Mouse (Mus musculus) CH12.LX (cell line): ENCODE measurements at regions not wholly inside any gene's neighbourhood (a gene's known extent, or its start where the extent isn't known, plus 50 kb on each side); places are given as distances from the start of the nearest gene placed in this dataset.

Experiments used
- DNase-seq: peaks from one replicate; pipeline ENCODE4 v3.0.0-alpha.2; 2013; ENCODE audit errors: extremely low read depth
- H3K27ac ChIP-seq: 2 replicates; pipeline ENCODE4 v1.5.1; 2012; ENCODE audit warnings: low read depth, mild to moderate bottlenecking, control low read depth, moderate library complexity; ENCODE audit not compliant: insufficient read depth
- H3K27me3 ChIP-seq: replicated peaks from 2 replicates; pipeline ENCODE3; 2012; ENCODE audit warnings: inconsistent platforms
- H3K36me3 ChIP-seq, 2 experiments: replicated peaks in 1 of 2; 2 replicates each; pipeline versions ENCODE3 to v1.6.1; 2012; ENCODE audit warnings: inconsistent platforms in 1 of 2, low read length in 1 of 2, mild to moderate bottlenecking in 1 of 2, mixed read lengths in 1 of 2, moderate library complexity in 1 of 2; ENCODE audit not compliant: control insufficient read depth in 1 of 2, insufficient read depth in 1 of 2
- H3K4me1 ChIP-seq, 2 experiments: 2 replicates each; pipeline ENCODE4 v1.6.1; 2012; ENCODE audit warnings: inconsistent platforms in 1 of 2, moderate library complexity in 1 of 2; ENCODE audit not compliant: insufficient read depth in 2 of 2, control insufficient read depth in 1 of 2
- H3K4me2 ChIP-seq: 2 replicates; pipeline ENCODE4 v1.6.1; 2012; ENCODE audit warnings: low read depth, mild to moderate bottlenecking, control low read depth; ENCODE audit not compliant: poor library complexity, insufficient read depth, severe bottlenecking
- H3K4me3 ChIP-seq, 3 experiments: fragments of 150-350 bp in 1 of 3; sonication (generic) in 1 of 3; replicated peaks in 1 of 3; 2 replicates each; pipeline versions ENCODE3 to v1.5.1; 2011 to 2012; ENCODE audit warnings: low read depth in 2 of 3, low read length in 2 of 3, mild to moderate bottlenecking in 2 of 3, moderate library complexity in 2 of 3, control low read depth in 1 of 3, improper control_type of control experiment in 1 of 3, inconsistent platforms in 1 of 3, mixed read lengths in 1 of 3; ENCODE audit not compliant: poor library complexity in 1 of 3
- H3K79me2 ChIP-seq: replicated peaks from 2 replicates; pipeline ENCODE4 v1.6.1; 2012; ENCODE audit warnings: mild to moderate bottlenecking, moderate library complexity; ENCODE audit not compliant: control insufficient read depth, poor library complexity, insufficient read depth, severe bottlenecking; ENCODE audit errors: extremely low read depth
- H3K9ac ChIP-seq: 2 replicates; pipeline ENCODE4 v1.6.1; 2012; ENCODE audit warnings: low read depth, mild to moderate bottlenecking, control low read depth, moderate library complexity; ENCODE audit not compliant: insufficient read depth
- H3K9me3 ChIP-seq: replicated peaks from 2 replicates; pipeline ENCODE3; 2012; ENCODE audit warnings: low read length, inconsistent platforms, mixed read lengths
- CHD1 ChIP-seq: IDR thresholded peaks from 2 replicates; pipeline ENCODE4 v1.6.1; 2012; ENCODE audit warnings: low read depth, low read length, improper control_type of control experiment, inconsistent platforms
- CTCF ChIP-seq, 2 experiments: IDR thresholded peaks in 1 of 2; conservative IDR thresholded peaks in 1 of 2; 2 replicates each; pipeline ENCODE4 v1.5.1; 2011 to 2012; ENCODE audit warnings: low read depth in 2 of 2, low read length in 2 of 2, improper control_type of control experiment in 1 of 2, inconsistent platforms in 1 of 2, mild to moderate bottlenecking in 1 of 2, moderate library complexity in 1 of 2
- E2F4 ChIP-seq: IDR thresholded peaks from 2 replicates; pipeline ENCODE4 v1.6.1; 2011; ENCODE audit warnings: low read depth, low read length, improper control_type of control experiment; ENCODE audit not compliant: insufficient replicate concordance
- ELF1 ChIP-seq: IDR thresholded peaks from 2 replicates; pipeline ENCODE4 v1.6.1; 2014; ENCODE audit warnings: low read depth, mild to moderate bottlenecking, inconsistent platforms, low read length, improper control_type of control experiment
- EP300 ChIP-seq: IDR thresholded peaks from 2 replicates; pipeline ENCODE4 v1.6.1; 2011; ENCODE audit warnings: low read length, improper control_type of control experiment
- GABPA ChIP-seq: IDR thresholded peaks from 2 replicates; pipeline ENCODE4 v1.6.1; 2012; ENCODE audit warnings: low read depth, low read length, improper control_type of control experiment, inconsistent platforms; ENCODE audit not compliant: insufficient replicate concordance
- HCFC1 ChIP-seq: IDR thresholded peaks from 2 replicates; pipeline ENCODE4 v1.6.1; 2012; ENCODE audit warnings: low read depth, mild to moderate bottlenecking, inconsistent platforms, low read length, improper control_type of control experiment
- IRF4 ChIP-seq: IDR thresholded peaks from 2 replicates; pipeline ENCODE4 v1.6.1; 2014; ENCODE audit warnings: low read depth, mild to moderate bottlenecking, inconsistent platforms, low read length, improper control_type of control experiment
- JUN ChIP-seq: IDR thresholded peaks from 2 replicates; pipeline ENCODE4 v1.6.1; 2011; ENCODE audit warnings: low read depth, mild to moderate bottlenecking, low read length, improper control_type of control experiment, moderate library complexity; ENCODE audit not compliant: insufficient read depth
- JUND ChIP-seq: conservative IDR thresholded peaks from 2 replicates; pipeline ENCODE4 v1.6.1; 2011; ENCODE audit warnings: low read depth, low read length, improper control_type of control experiment
- KAT2A ChIP-seq: IDR thresholded peaks from 2 replicates; pipeline ENCODE4 v1.6.1; 2012; ENCODE audit warnings: low read length, improper control_type of control experiment, inconsistent platforms; ENCODE audit not compliant: insufficient replicate concordance
- MAFK ChIP-seq: IDR thresholded peaks from 2 replicates; pipeline ENCODE4 v1.6.1; 2011; ENCODE audit warnings: low read length, improper control_type of control experiment; ENCODE audit not compliant: insufficient replicate concordance
- MAX ChIP-seq: IDR thresholded peaks from 2 replicates; pipeline ENCODE4 v1.6.1; 2011; ENCODE audit warnings: low read length, improper control_type of control experiment
- MAZ ChIP-seq: IDR thresholded peaks from 2 replicates; pipeline ENCODE4 v1.6.1; 2012; ENCODE audit warnings: low read depth, mild to moderate bottlenecking, inconsistent platforms, low read length, improper control_type of control experiment, moderate library complexity
- MEF2A ChIP-seq: IDR thresholded peaks from 2 replicates; pipeline ENCODE4 v1.6.1; 2014; ENCODE audit warnings: low read depth, mild to moderate bottlenecking, inconsistent platforms, low read length, improper control_type of control experiment, borderline replicate concordance
- MXI1 ChIP-seq: IDR thresholded peaks from 2 replicates; pipeline ENCODE4 v1.6.1; 2011; ENCODE audit warnings: mild to moderate bottlenecking, low read depth, low read length, improper control_type of control experiment
- NRF1 ChIP-seq: IDR thresholded peaks from 2 replicates; pipeline ENCODE4 v1.6.1; 2014; ENCODE audit warnings: low read depth, mild to moderate bottlenecking, inconsistent platforms, low read length, improper control_type of control experiment, moderate library complexity
- PAX5 ChIP-seq: IDR thresholded peaks from 2 replicates; pipeline ENCODE4 v1.6.1; 2012; ENCODE audit warnings: low read length, inconsistent platforms, mixed read lengths
- POLR2AphosphoS2 ChIP-seq: IDR thresholded peaks from 2 replicates; pipeline ENCODE4 v1.6.1; 2011; ENCODE audit warnings: low read depth, low read length, improper control_type of control experiment
- RAD21 ChIP-seq: IDR thresholded peaks from 2 replicates; pipeline ENCODE4 v1.6.1; 2011; ENCODE audit warnings: low read depth, mild to moderate bottlenecking, low read length, improper control_type of control experiment, moderate library complexity
- RCOR1 ChIP-seq: conservative IDR thresholded peaks from 2 replicates; pipeline ENCODE4 v1.6.1; 2012; ENCODE audit warnings: low read depth, mild to moderate bottlenecking, inconsistent platforms, low read length, improper control_type of control experiment
- SMC3 ChIP-seq: IDR thresholded peaks from 2 replicates; pipeline ENCODE4 v1.6.1; 2011; ENCODE audit warnings: low read depth, low read length, improper control_type of control experiment
- TBP ChIP-seq: conservative IDR thresholded peaks from 2 replicates; pipeline ENCODE4 v1.6.1; 2011; ENCODE audit warnings: low read depth, low read length, improper control_type of control experiment
- TCF12 ChIP-seq: IDR thresholded peaks from 2 replicates; pipeline ENCODE4 v1.6.1; 2014; ENCODE audit warnings: low read depth, mild to moderate bottlenecking, inconsistent platforms, low read length, improper control_type of control experiment
- USF1 ChIP-seq: IDR thresholded peaks from 2 replicates; pipeline ENCODE4 v1.6.1; 2014; ENCODE audit warnings: low read depth, mild to moderate bottlenecking, inconsistent platforms, low read length, improper control_type of control experiment
- ZC3H11A ChIP-seq: IDR thresholded peaks from 2 replicates; pipeline ENCODE4 v1.6.1; 2012; ENCODE audit warnings: low read depth, mild to moderate bottlenecking, inconsistent platforms, low read length, improper control_type of control experiment
- ZKSCAN1 ChIP-seq: IDR thresholded peaks from 2 replicates; pipeline ENCODE4 v1.6.1; 2012; ENCODE audit warnings: low read depth, inconsistent platforms, low read length, improper control_type of control experiment, borderline replicate concordance
- ZNF384 ChIP-seq: IDR thresholded peaks from 2 replicates; pipeline ENCODE4 v1.6.1; 2012; ENCODE audit warnings: low read depth, low read length, improper control_type of control experiment, inconsistent platforms
- dilution Hi-C: fragments of 300-500 bp; cut with MboI; formaldehyde crosslinking; loops from 2 replicates; pipeline ENCODE4 v1.14.3; 2020; ENCODE audit warnings: low sequenced_read_pairs; ENCODE audit not compliant: extremely low pct_unique_long_range_greater_than_20kb, extremely low pct_ligation_motif_present
- in situ Hi-C: fragments of 300-500 bp; cut with MboI; formaldehyde crosslinking; loops from 3 replicates; pipeline ENCODE4 v1.14.3; 2019; ENCODE audit warnings: low sequenced_read_pairs, low pct_ligation_motif_present, low pct_unique_long_range_greater_than_20kb, mixed read lengths

DNA sequence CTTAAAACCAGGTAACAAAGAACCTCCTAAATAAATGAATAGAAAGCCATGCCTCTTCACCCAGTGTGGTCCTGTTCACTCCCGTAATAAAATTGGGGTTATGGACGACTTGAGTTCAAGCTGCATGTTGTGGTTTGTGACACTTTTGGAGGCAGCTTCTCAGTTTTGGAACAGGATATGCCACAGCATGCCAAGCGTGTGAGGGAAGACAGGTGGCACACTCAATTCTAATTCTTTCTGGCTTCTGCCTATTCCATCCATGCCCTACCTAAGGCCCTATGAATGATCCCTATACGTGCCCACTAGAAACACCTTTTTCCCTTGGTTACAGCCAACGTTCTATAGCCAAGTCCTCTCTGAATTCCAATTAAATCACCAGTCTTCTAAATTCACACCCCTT, 184.8 kb upstream of the Snx19 start:
- no peaks in the 10 kb centered on the region for H3K36me3 ChIP-seq
- no peaks in the 10 kb centered on the region for H3K4me1 ChIP-seq
- H3K79me2 ChIP-seq = no peaks in the 10 kb centered on the region
- no peak for TF ChIP-seq JUN
- TF ChIP-seq TBP = no peak
- TF ChIP-seq PAX5 = no peak
- no peak for TF ChIP-seq MXI1
- TF ChIP-seq IRF4 = no peak
- TF ChIP-seq ZC3H11A = no peak
- no peak for TF ChIP-seq ZNF384
- TF ChIP-seq MEF2A = no peak
- no peak for TF ChIP-seq JUND
- TF ChIP-seq NRF1 = no peak
- TF ChIP-seq TCF12 = no peak
- TF ChIP-seq ZKSCAN1 = no peak
- TF ChIP-seq HCFC1 = no peak
- no peak for TF ChIP-seq KAT2A
- no peak for TF ChIP-seq MAZ
- TF ChIP-seq RCOR1 = no peak
- H3K27me3 ChIP-seq = no peaks in the 10 kb centered on the region
- no peak for DNase-seq
- dilution Hi-C loops (no loop called here), in situ Hi-C loops (no loop called here)
- no peak overlapping the region for H3K9ac ChIP-seq
- H3K4me2 ChIP-seq = no peak overlapping the region
- H3K9me3 ChIP-seq = no peaks in the 10 kb centered on the region
- no peak overlapping the region for H3K4me3 ChIP-seq
- no peak overlapping the region for H3K27ac ChIP-seq

DNA sequence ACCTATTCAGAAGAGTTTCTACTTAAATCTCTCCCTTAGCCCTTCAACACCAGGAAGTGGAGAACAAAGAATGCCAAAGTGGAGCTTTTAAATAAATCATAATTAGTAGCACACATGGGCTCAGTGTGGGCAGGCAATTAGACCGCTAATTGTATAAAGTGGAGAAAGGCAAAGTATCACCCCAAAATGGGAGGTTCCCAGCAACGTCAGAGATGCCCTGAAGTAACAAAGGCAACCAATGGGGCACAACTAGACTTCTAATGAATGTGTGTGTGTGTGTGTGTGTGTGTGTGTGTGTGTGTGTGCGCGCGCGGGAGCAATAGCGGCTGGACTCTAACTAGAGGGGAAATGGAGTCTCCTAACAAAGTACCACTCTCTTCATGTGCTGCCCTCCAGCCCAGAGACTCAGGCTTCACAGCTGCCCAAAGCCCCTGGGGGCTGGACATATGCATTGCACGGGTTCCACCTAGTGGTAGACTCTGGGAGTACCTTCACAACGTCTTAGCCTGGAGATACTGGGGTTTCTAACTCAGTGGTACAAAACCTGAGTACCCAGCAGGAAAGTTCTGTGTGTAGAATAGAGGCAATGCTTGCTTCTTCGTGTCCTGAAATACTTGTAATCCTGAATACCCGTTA, 162.3 kb upstream of the Snx19 start:
- Histone ChIP-seq H3K4me2 (no peak overlapping the region), H3K4me3 (no peak overlapping the region), H3K9ac (no peak overlapping the region), H3K79me2 (no peaks in the 10 kb centered on the region), H3K4me1 (no peaks in the 10 kb centered on the region), H3K27me3 (no peaks in the 10 kb centered on the region), H3K27ac (no peak overlapping the region), H3K9me3 (no peaks in the 10 kb centered on the region), H3K36me3 (no peaks in the 10 kb centered on the region)
- no peak for TF ChIP-seq PAX5
- TF ChIP-seq JUN = no peak
- TF ChIP-seq POLR2AphosphoS2 = no peak
- no peak for TF ChIP-seq MAX
- no peak for TF ChIP-seq RCOR1
- TF ChIP-seq ELF1 = no peak
- no peak for TF ChIP-seq GABPA
- TF ChIP-seq CHD1 = no peak
- TF ChIP-seq NRF1 = no peak
- TF ChIP-seq SMC3 = peak; percentile 37
- TF ChIP-seq USF1 = no peak
- TF ChIP-seq E2F4 = no peak
- no peak for TF ChIP-seq ZNF384
- no peak for TF ChIP-seq MAFK
- TF ChIP-seq CTCF (conservative IDR thresholded peaks at IDR 0.05 in 1 of 2, IDR thresholded peaks at IDR 0.05 in 1 of 2; ENCODE audit: low read depth in 2 of 2, low read length in 2 of 2) = peak; percentile 58 to 73
- peak; percentile 62 for TF ChIP-seq RAD21
- no peak for TF ChIP-seq TBP
- TF ChIP-seq EP300 = no peak
- in situ Hi-C loops (no loop called here), dilution Hi-C loops (no loop called here)
- peak; percentile 57 for DNase-seq
